Mouse (Mus musculus): ENCODE measurements around the gene Thada. TPM values are rescaled to one million over a fixed set of nuclear protein-coding genes. Genes with fewer than 3 reads are reported as not detected.

Thada gene
- polyA plus RNA-seq, 1 experiment from 2014 or later: 1.6 TPM

DNA sequence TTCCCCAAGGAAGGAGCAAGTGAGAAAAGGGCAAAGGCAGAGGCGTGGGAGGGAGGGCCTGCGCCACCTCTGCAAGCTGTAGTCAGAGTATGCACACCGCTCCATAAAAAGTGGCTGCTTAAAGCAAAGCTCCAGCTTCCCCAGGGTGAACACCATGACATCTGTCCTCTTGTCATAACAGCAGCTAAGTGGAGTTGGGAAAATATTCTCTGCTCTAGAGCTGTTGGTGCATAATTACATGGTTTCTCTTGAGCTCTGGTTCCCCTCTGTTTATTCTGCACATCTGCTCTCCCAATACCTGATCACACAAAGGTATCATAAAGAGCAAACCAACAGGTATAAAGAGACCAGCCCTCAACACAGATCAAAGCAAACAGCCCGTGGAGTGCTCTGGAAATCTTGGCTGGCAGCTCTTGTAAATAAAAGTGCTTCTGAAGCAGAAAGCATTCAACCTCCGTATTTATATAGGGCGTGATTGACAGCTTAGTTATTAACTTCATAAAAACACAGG, 100.2 kb downstream of the Thada start:
- WGBS: 28% methylated on average over 6 of the region's 6 CpGs
- H3K27me3 ChIP-seq (ENCODE audit: control insufficient read depth, insufficient read depth, low read length): no peaks in the 10 kb centered on the region
- ATAC-seq (ENCODE audit: low FRiP score, low TSS enrichment) (peak; percentile 83), DNase-seq (ENCODE audit: low spot score) (peak; percentile 66)
- peaks cover 18% of the 10 kb centered on the region for H3K4me1 ChIP-seq (replicated peaks; ENCODE audit: control insufficient read depth, insufficient read depth)
- H3K27ac ChIP-seq (replicated peaks): peak overlapping the region; percentile 88
- no peak for TF ChIP-seq CTCF (IDR thresholded peaks at IDR 0.05; ENCODE audit: low read depth)
- no peak for TF ChIP-seq EP300 (optimal IDR thresholded peaks at IDR 0.05)
- no peak overlapping the region; the same call in 1 of the 2 replicates for H3K4me2 ChIP-seq (replicated peaks; ENCODE audit: low read depth)
- H3K4me3 ChIP-seq (ENCODE audit: low read depth, low read length): no peak overlapping the region
- no peaks in the 10 kb centered on the region for H3K36me3 ChIP-seq (ENCODE audit: control insufficient read depth, insufficient read depth, low read length)
- H3K9ac ChIP-seq (ENCODE audit: low read length): no peak overlapping the region
- H3K9me3 ChIP-seq (ENCODE audit: control insufficient read depth, low read length): no peaks in the 10 kb centered on the region

GRCm38 (mm10) chr17:84365006-84365716, 100.8 kb downstream of the Thada start:
- ATAC-seq (ENCODE audit: low FRiP score, low TSS enrichment) (no peak), DNase-seq (ENCODE audit: low spot score) (no peak)
- Histone ChIP-seq H3K27me3 (ENCODE audit: control insufficient read depth, insufficient read depth, low read length) (no peaks in the 10 kb centered on the region), H3K9ac (ENCODE audit: low read length) (no peak overlapping the region), H3K27ac (replicated peaks) (peak overlapping the region; percentile 88), H3K36me3 (ENCODE audit: control insufficient read depth, insufficient read depth, low read length) (no peaks in the 10 kb centered on the region), H3K9me3 (ENCODE audit: control insufficient read depth, low read length) (no peaks in the 10 kb centered on the region), H3K4me2 (replicated peaks; ENCODE audit: low read depth) (no peak overlapping the region; the same call in 1 of the 2 replicates), H3K4me1 (replicated peaks; ENCODE audit: control insufficient read depth, insufficient read depth) (peaks cover 18% of the 10 kb centered on the region), H3K4me3 (ENCODE audit: low read depth, low read length) (no peak overlapping the region)
- TF ChIP-seq CTCF (IDR thresholded peaks at IDR 0.05; ENCODE audit: low read depth) (no peak), EP300 (optimal IDR thresholded peaks at IDR 0.05) (no peak)
- WGBS: 41% methylated on average over 9 of the region's 9 CpGs

GRCm38 (mm10) chr17:84363444-84363843, 102.6 kb downstream of the Thada start:
- no peak overlapping the region for H3K9ac ChIP-seq (ENCODE audit: low read length)
- no peak overlapping the region for H3K4me3 ChIP-seq (ENCODE audit: low read depth, low read length)
- H3K36me3 ChIP-seq (ENCODE audit: control insufficient read depth, insufficient read depth, low read length): no peaks in the 10 kb centered on the region
- H3K27ac ChIP-seq (replicated peaks): peak overlapping the region; percentile 5; the same call in 1 of the 2 replicates
- TF ChIP-seq EP300 (optimal IDR thresholded peaks at IDR 0.05): no peak
- no peak for TF ChIP-seq CTCF (IDR thresholded peaks at IDR 0.05; ENCODE audit: low read depth)
- H3K9me3 ChIP-seq (ENCODE audit: control insufficient read depth, low read length): no peaks in the 10 kb centered on the region
- no peak for ATAC-seq (ENCODE audit: low FRiP score, low TSS enrichment)
- H3K27me3 ChIP-seq (ENCODE audit: control insufficient read depth, insufficient read depth, low read length): no peaks in the 10 kb centered on the region
- DNase-seq (ENCODE audit: low spot score): no peak
- H3K4me2 ChIP-seq (replicated peaks; ENCODE audit: low read depth): no peak overlapping the region
- WGBS: 31% methylated on average over 2 of the region's 2 CpGs
- H3K4me1 ChIP-seq (replicated peaks; ENCODE audit: control insufficient read depth, insufficient read depth): peaks cover 14% of the 10 kb centered on the region

DNA sequence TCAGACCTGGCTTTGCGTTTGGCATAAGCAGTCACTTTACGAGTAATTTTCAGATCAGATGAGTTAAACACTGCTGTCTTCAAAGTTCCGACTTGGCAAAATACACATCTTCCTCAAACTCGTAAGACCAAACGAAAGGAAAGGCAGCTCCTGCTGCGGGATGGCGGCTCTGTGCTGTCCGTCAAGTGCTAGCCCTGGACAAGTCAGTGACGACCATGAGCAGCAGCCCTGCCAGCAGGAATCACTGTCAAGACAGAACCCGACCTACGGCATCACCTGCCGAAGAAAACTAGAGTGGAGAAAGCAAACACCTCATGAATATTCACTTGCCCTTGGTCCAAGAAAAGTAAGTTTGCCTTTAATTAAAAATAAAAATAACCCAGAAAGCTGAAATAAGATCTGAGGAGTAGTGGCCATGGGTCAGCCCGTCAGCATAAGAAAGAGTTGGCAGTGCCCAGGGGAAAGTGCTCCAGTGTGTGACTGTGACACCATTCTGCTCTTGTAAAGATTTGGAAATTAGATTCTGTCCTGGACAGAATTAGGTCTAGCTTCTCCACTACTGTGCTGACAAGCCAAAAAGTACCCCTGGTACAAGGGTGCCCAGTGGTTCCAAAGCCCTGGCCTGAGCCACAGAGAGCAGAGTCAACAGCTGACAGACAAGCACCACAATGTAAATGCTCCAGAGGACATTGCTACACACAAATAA, 103.3 kb downstream of the Thada start:
- H3K27ac ChIP-seq (replicated peaks): peak overlapping the region; percentile 5; the same call in 1 of the 2 replicates

GRCm38 (mm10) chr17:84361006-84361405, 105.0 kb downstream of the Thada start:
- Histone ChIP-seq H3K9me3 (ENCODE audit: control insufficient read depth, low read length) (no peaks in the 10 kb centered on the region), H3K27ac (replicated peaks) (no peak overlapping the region), H3K4me2 (replicated peaks; ENCODE audit: low read depth) (no peak overlapping the region), H3K36me3 (ENCODE audit: control insufficient read depth, insufficient read depth, low read length) (no peaks in the 10 kb centered on the region; the same call in 1 of the 2 replicates), H3K27me3 (ENCODE audit: control insufficient read depth, insufficient read depth, low read length) (no peaks in the 10 kb centered on the region), H3K9ac (ENCODE audit: low read length) (no peak overlapping the region), H3K4me3 (ENCODE audit: low read depth, low read length) (no peak overlapping the region), H3K4me1 (replicated peaks; ENCODE audit: control insufficient read depth, insufficient read depth) (peaks cover 13% of the 10 kb centered on the region)
- 90% methylated on average over 1 of the region's 1 CpGs for WGBS
- ATAC-seq (ENCODE audit: low FRiP score, low TSS enrichment) (no peak), DNase-seq (ENCODE audit: low spot score) (no peak)
- TF ChIP-seq CTCF (IDR thresholded peaks at IDR 0.05; ENCODE audit: low read depth) (no peak), EP300 (optimal IDR thresholded peaks at IDR 0.05) (no peak)

More for the DNA sequence above, 103.3 kb downstream of the Thada start:
- no peak overlapping the region for H3K4me2 ChIP-seq (replicated peaks; ENCODE audit: low read depth)
- 61% methylated on average over 13 of the region's 13 CpGs for WGBS
- DNase-seq (ENCODE audit: low spot score) (no peak), ATAC-seq (ENCODE audit: low FRiP score, low TSS enrichment) (no peak)
- H3K27me3 ChIP-seq (ENCODE audit: control insufficient read depth, insufficient read depth, low read length): no peaks in the 10 kb centered on the region
- TF ChIP-seq CTCF (IDR thresholded peaks at IDR 0.05; ENCODE audit: low read depth): no peak
- no peak for TF ChIP-seq EP300 (optimal IDR thresholded peaks at IDR 0.05)
- H3K36me3 ChIP-seq (ENCODE audit: control insufficient read depth, insufficient read depth, low read length): no peaks in the 10 kb centered on the region
- no peaks in the 10 kb centered on the region for H3K9me3 ChIP-seq (ENCODE audit: control insufficient read depth, low read length)
- H3K4me3 ChIP-seq (ENCODE audit: low read depth, low read length): no peak overlapping the region
- no peak overlapping the region for H3K9ac ChIP-seq (ENCODE audit: low read length)
- peaks cover 13% of the 10 kb centered on the region for H3K4me1 ChIP-seq (replicated peaks; ENCODE audit: control insufficient read depth, insufficient read depth)

Data from stomach, postnatal 0 days (tissue).